Mouse (Mus musculus) brown adipose tissue, adult 24 weeks (tissue): ENCODE data around the gene Defb28. TPM values are rescaled to one million over a fixed set of nuclear protein-coding genes. Genes with fewer than 3 reads are reported as not detected.

Source experiments
- H3K27ac ChIP-seq: fragments of 200-500 bp; replicated peaks from 2 replicates; pipeline ENCODE4 v1.5.1; 2012; ENCODE audit warnings: low read depth, mild to moderate bottlenecking, low read length
- H3K4me1 ChIP-seq: fragments of 200-500 bp; 2 replicates; pipeline ENCODE4 v1.6.1; 2012; ENCODE audit warnings: low read length, mixed read lengths; ENCODE audit not compliant: control insufficient read depth, insufficient read depth, insufficient read length
- H3K4me3 ChIP-seq: fragments of 200-500 bp; 2 replicates; pipeline ENCODE4 v1.5.1; 2012; ENCODE audit warnings: low read depth, mild to moderate bottlenecking, low read length, moderate library complexity; ENCODE audit not compliant: insufficient read depth
- polyA plus RNA-seq: library from polyadenylated mRNA; stranded (reverse); fragments of >200 nt; gene quantifications from 2 replicates; pipeline ENCODE4 v1.2.4, GENCODE M21; 2012; ENCODE audit not compliant: missing spikeins, insufficient read depth, insufficient read length

The Defb28 gene
- polyA plus RNA-seq, 1 experiment: not detected

GRCm38 (mm10) chr2:152539944-152540710, 22.1 kb downstream of the Defb28 start, which contains the start of gene Defb29:
TSS of gene Defb29 (minus strand) at chr2:152540098.
- no peak within 1 kb of the TSS for H3K4me3 ChIP-seq
- no peak within 1 kb of the TSS for H3K27ac ChIP-seq

GRCm38 (mm10) chr2:152541979-152542378, 23.9 kb downstream of the Defb28 start:
- no peak overlapping the region for H3K4me3 ChIP-seq
- no peak overlapping the region for H3K27ac ChIP-seq
- H3K4me1 ChIP-seq: no peaks in the 10 kb centered on the region

More at GRCm38 (mm10) chr2:152539944-152540710, 22.1 kb downstream of the Defb28 start, which contains the start of gene Defb29:
- no peaks in the 10 kb centered on the region for H3K4me1 ChIP-seq

- Histone ChIP-seq H3K4me3 (no peak overlapping the region), H3K27ac (no peak overlapping the region), H3K4me1 (no peaks in the 10 kb centered on the region)
These were observed 24.8 kb downstream of the Defb28 start for GRCm38 (mm10) chr2:152542897-152543296.

- H3K27ac ChIP-seq: no peak overlapping the region
- H3K4me3 ChIP-seq: no peak overlapping the region
- no peaks in the 10 kb centered on the region for H3K4me1 ChIP-seq
These were observed 25.4 kb downstream of the Defb28 start for GRCm38 (mm10) chr2:152543478-152543877.

- H3K27ac ChIP-seq: no peak overlapping the region
- no peak overlapping the region for H3K4me3 ChIP-seq
- H3K4me1 ChIP-seq: no peaks in the 10 kb centered on the region
These were observed 26.6 kb downstream of the Defb28 start for GRCm38 (mm10) chr2:152544691-152545090.

GRCm38 (mm10) chr2:152548124-152548523, 30.1 kb downstream of the Defb28 start:
- H3K4me1 ChIP-seq: no peaks in the 10 kb centered on the region
- H3K4me3 ChIP-seq: no peak overlapping the region
- H3K27ac ChIP-seq: no peak overlapping the region

- H3K27ac ChIP-seq: no peak overlapping the region
- no peak overlapping the region for H3K4me3 ChIP-seq
- no peaks in the 10 kb centered on the region for H3K4me1 ChIP-seq
These were observed 35.8 kb downstream of the Defb28 start for GRCm38 (mm10) chr2:152553774-152554423.

GRCm38 (mm10) chr2:152556655-152557054, 38.6 kb downstream of the Defb28 start:
- Histone ChIP-seq H3K4me3 (no peak overlapping the region), H3K4me1 (no peaks in the 10 kb centered on the region), H3K27ac (no peak overlapping the region)

- no peak within 1 kb of the TSS for H3K4me3 ChIP-seq
- H3K27ac ChIP-seq: no peak within 1 kb of the TSS
- H3K4me1 ChIP-seq: no peaks in the 10 kb centered on the region
These were observed 51.0 kb downstream of the Defb28 start, which contains the start of gene Gm17416 for GRCm38 (mm10) chr2:152569038-152569437. TSS of gene Gm17416 (plus strand) at chr2:152569338.

GRCm38 (mm10) chr2:152569881-152570280, 51.8 kb downstream of the Defb28 start:
- Histone ChIP-seq H3K27ac (no peak overlapping the region), H3K4me3 (no peak overlapping the region), H3K4me1 (no peaks in the 10 kb centered on the region)

GRCm38 (mm10) chr2:152570313-152570712, 52.3 kb downstream of the Defb28 start:
- no peak overlapping the region for H3K27ac ChIP-seq
- no peak overlapping the region for H3K4me3 ChIP-seq
- H3K4me1 ChIP-seq: no peaks in the 10 kb centered on the region

Other genes starting within 250 kb of the Defb28 start
- 68.9 and 101 TPM in 2 replicates for gene Tbc1d20, start 224.4 kb upstream of the Defb28 start, polyA plus RNA-seq
- gene Rbck1, start 185.6 kb upstream of the Defb28 start, polyA plus RNA-seq: 38.1 and 47.7 TPM in 2 replicates
- gene Trib3, start 174.2 kb upstream of the Defb28 start, polyA plus RNA-seq: 4.8 and 5.2 TPM in 2 replicates
- gene Nrsn2, start 141.6 kb upstream of the Defb28 start, polyA plus RNA-seq: not detected in 2 replicates
- 0.46 and 0.99 TPM in 2 replicates for gene Sox12, start 120.2 kb upstream of the Defb28 start, polyA plus RNA-seq
- gene Zcchc3, start 103.2 kb upstream of the Defb28 start, polyA plus RNA-seq: 1.2 and 1.4 TPM in 2 replicates
- 0.71 and 0.79 TPM in 2 replicates for gene 6820408C15Rik, start 102.7 kb upstream of the Defb28 start, polyA plus RNA-seq
- not detected in 2 replicates for gene Defb23, start 53.6 kb upstream of the Defb28 start, polyA plus RNA-seq
- gene Defb20, start 41.2 kb upstream of the Defb28 start, polyA plus RNA-seq: not detected in 2 replicates
- gene Defb22, start 28.1 kb upstream of the Defb28 start, polyA plus RNA-seq: not detected in 2 replicates
- not detected in 2 replicates for gene Defb26, start 6.6 kb upstream of the Defb28 start, polyA plus RNA-seq
- not detected in 2 replicates for gene Defb29, start 21.8 kb downstream of the Defb28 start, polyA plus RNA-seq
- not detected in 2 replicates for gene Gm17416, start 51.1 kb downstream of the Defb28 start, polyA plus RNA-seq
- not detected in 2 replicates for gene Defb21, start 54.5 kb downstream of the Defb28 start, polyA plus RNA-seq
- not detected in 2 replicates for gene Defb19, start 62.1 kb downstream of the Defb28 start, polyA plus RNA-seq
- gene Defb45, start 81.1 kb downstream of the Defb28 start, polyA plus RNA-seq: not detected in 2 replicates
- gene Defb36, start 86.1 kb downstream of the Defb28 start, polyA plus RNA-seq: not detected in 2 replicates
- not detected in 2 replicates for gene Defb25, start 104.8 kb downstream of the Defb28 start, polyA plus RNA-seq
- 1.2 and 1.6 TPM in 2 replicates for gene Rem1, start 108.7 kb downstream of the Defb28 start, polyA plus RNA-seq
- gene H13, start 151.2 kb downstream of the Defb28 start, polyA plus RNA-seq: 54.9 and 59.2 TPM in 2 replicates
- 42.0 and 42.5 TPM in 2 replicates for gene Mcts2, start 168.8 kb downstream of the Defb28 start, polyA plus RNA-seq
- gene Id1, start 218.0 kb downstream of the Defb28 start, polyA plus RNA-seq: 48.0 and 59.8 TPM in 2 replicates
- gene Cox4i2, start 235.9 kb downstream of the Defb28 start, polyA plus RNA-seq: 6.3 and 8.7 TPM in 2 replicates